Mouse (Mus musculus): Measurements from ENCODE around the gene Chn2. TPM values are rescaled to one million over a fixed set of nuclear protein-coding genes. Genes with fewer than 3 reads are reported as not detected.

Chn2 gene
- polyA plus RNA-seq, 1 experiment from 2014 or later = 20.2 TPM

DNA sequence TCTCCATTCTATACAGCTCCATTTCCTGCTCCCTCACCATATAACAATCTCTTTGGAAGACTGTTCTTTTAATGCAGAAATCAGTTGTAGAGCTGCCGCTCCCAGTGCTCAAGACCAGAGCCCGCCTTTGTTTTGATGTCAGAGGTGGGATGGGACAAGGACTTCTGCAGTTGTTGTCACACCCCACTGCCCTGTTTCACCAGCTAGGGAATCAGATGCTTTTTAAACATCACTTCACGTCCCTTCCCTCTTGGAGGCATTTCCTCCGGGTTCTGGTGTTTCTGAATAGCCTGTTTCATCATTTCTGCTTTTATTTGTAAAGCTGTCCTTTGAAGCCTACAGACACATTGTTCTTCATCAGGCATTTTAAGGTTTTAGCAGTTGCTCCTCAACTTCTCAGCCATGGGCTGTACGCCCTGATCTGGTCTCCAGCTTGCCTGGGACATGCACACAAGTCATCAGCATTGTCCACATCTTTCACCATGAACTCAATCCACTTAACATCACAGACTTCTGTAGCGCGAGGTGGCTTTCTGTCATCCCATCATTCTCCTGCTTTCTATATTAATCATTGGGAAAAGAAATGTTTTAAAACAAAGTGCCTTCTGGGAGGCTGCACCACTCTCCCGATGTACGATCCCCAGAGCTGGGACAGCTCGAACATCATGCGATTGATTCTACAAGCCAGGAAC, 160.8 kb downstream of the Chn2 start:
- ATAC-seq = no peak
- H3K4me2 ChIP-seq (ENCODE audit: low read depth, low read length) = no peak overlapping the region
- H3K9ac ChIP-seq (ENCODE audit: low read depth, low read length) = no peak overlapping the region
- peaks cover 6% of the 10 kb centered on the region; the same call in 1 of the 2 replicates for H3K4me1 ChIP-seq (ENCODE audit: control insufficient read depth, insufficient read depth, low read length)
- H3K27me3 ChIP-seq (replicated peaks; ENCODE audit: control insufficient read depth, insufficient read depth, low read length) = no peaks in the 10 kb centered on the region
- H3K27ac ChIP-seq (ENCODE audit: low read length) = no peak overlapping the region
- no peaks in the 10 kb centered on the region for H3K9me3 ChIP-seq (ENCODE audit: control insufficient read depth, low read length)
- no peaks in the 10 kb centered on the region for H3K36me3 ChIP-seq (ENCODE audit: control insufficient read depth, insufficient read depth, low read length)
- H3K4me3 ChIP-seq (ENCODE audit: low read length) = no peak overlapping the region
- 78% methylated on average over 11 of the region's 11 CpGs for WGBS

DNA sequence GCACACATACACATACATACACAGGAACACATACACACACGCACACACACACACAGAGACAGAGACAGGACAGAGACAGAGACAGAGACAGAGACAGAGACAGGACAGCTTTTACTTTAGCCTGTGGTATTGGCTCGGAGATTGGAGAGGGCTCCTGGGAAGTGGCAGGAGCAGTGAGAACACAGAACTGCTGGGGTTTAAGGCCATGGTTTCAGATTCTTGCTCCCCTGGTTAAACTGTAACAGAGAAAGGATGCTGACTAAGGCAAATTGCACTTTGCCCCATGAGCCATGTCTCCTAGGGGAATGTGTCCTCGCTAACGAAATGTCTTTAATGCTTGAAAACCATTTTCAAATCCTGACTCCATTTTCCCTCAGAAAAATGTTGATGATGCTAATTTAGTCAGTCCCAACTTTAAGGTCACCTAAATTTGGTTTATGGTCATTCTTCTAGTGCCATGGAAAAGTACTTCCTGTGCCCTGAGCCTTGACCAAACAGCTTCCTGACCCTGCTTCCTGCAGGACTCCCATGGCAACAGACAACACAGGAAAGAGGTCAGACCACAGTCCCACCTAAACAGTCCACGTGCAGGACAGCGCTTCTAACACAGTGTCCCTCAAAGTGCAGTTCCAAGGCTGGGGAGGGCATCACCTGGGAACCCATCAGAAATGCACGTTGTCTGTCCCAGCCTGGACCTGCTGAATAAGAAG, 163.1 kb downstream of the Chn2 start:
- H3K4me3 ChIP-seq (ENCODE audit: low read length) = no peak overlapping the region
- H3K36me3 ChIP-seq (ENCODE audit: control insufficient read depth, insufficient read depth, low read length) = no peaks in the 10 kb centered on the region
- ATAC-seq = peak; percentile 88
- H3K4me1 ChIP-seq (ENCODE audit: control insufficient read depth, insufficient read depth, low read length) = peaks cover 6% of the 10 kb centered on the region; the same call in 1 of the 2 replicates
- no peak overlapping the region for H3K9ac ChIP-seq (ENCODE audit: low read depth, low read length)
- no peaks in the 10 kb centered on the region for H3K27me3 ChIP-seq (replicated peaks; ENCODE audit: control insufficient read depth, insufficient read depth, low read length)
- H3K4me2 ChIP-seq (ENCODE audit: low read depth, low read length) = 0 out of 2 replicates have a peak overlapping the region, but pooled peaks have one; percentile 2
- H3K9me3 ChIP-seq (ENCODE audit: control insufficient read depth, low read length) = no peaks in the 10 kb centered on the region
- H3K27ac ChIP-seq (ENCODE audit: low read length) = peak overlapping the region; percentile 52
- WGBS = 57% methylated on average over 7 of the region's 7 CpGs

DNA sequence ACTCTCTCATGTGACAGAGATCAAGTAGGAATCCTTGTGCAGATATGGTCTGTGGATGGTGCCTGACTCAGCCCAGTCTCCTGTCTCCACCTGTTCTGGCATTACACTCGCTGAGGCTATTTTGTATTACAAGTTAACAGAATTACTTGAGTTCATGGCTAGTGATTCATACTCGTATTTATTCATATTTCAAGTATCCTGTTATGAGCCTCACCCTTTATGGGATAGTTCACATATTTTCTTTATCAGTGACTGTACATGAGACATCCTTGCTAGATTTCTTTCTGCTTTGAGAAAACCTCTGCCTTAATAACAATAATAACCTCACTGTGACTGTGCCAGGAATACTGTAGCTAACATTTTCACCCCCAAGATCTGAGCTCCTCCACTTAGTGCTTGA, 164.0 kb downstream of the Chn2 start:
- H3K36me3 ChIP-seq (ENCODE audit: control insufficient read depth, insufficient read depth, low read length) = no peaks in the 10 kb centered on the region
- no peak for ATAC-seq
- H3K9ac ChIP-seq (ENCODE audit: low read depth, low read length) = no peak overlapping the region
- peak overlapping the region; percentile 21; the same call in 1 of the 2 replicates for H3K27ac ChIP-seq (ENCODE audit: low read length)
- no peaks in the 10 kb centered on the region for H3K9me3 ChIP-seq (ENCODE audit: control insufficient read depth, low read length)
- H3K4me1 ChIP-seq (ENCODE audit: control insufficient read depth, insufficient read depth, low read length) = peaks cover 6% of the 10 kb centered on the region; the same call in 1 of the 2 replicates
- H3K4me2 ChIP-seq (ENCODE audit: low read depth, low read length) = no peak overlapping the region
- no peak overlapping the region for H3K4me3 ChIP-seq (ENCODE audit: low read length)
- no peaks in the 10 kb centered on the region for H3K27me3 ChIP-seq (replicated peaks; ENCODE audit: control insufficient read depth, insufficient read depth, low read length)
- 62% methylated on average over 2 of the region's 2 CpGs for WGBS

DNA sequence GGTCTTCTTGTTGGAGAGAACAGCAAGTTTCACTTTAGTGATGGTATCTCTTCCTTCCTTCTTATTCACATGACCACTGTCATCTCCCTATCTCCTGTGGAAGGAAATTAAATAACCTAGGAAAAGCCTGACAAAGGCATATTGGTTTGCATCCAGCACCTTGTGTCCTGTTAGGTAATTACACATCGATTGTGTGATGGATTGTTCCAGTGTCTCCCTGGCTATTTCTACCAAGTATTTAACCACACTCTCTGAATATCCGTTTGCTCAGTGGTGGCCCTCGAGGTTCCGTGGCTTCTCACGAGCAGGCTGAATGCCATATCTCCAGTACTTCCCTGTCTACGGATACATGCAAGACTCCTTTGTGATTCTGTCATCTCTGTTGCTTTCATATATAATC, 164.6 kb downstream of the Chn2 start:
- Histone ChIP-seq H3K27me3 (replicated peaks; ENCODE audit: control insufficient read depth, insufficient read depth, low read length) (no peaks in the 10 kb centered on the region), H3K36me3 (ENCODE audit: control insufficient read depth, insufficient read depth, low read length) (no peaks in the 10 kb centered on the region), H3K4me1 (ENCODE audit: control insufficient read depth, insufficient read depth, low read length) (peaks cover 6% of the 10 kb centered on the region; the same call in 1 of the 2 replicates), H3K4me3 (ENCODE audit: low read length) (no peak overlapping the region), H3K9ac (ENCODE audit: low read depth, low read length) (no peak overlapping the region), H3K9me3 (ENCODE audit: control insufficient read depth, low read length) (no peaks in the 10 kb centered on the region), H3K4me2 (ENCODE audit: low read depth, low read length) (no peak overlapping the region), H3K27ac (ENCODE audit: low read length) (no peak overlapping the region)
- ATAC-seq = no peak
- 88% methylated on average over 6 of the region's 6 CpGs for WGBS

GRCm38 (mm10) chr6:54204931-54205330, 165.6 kb downstream of the Chn2 start:
- 49% methylated on average over 2 of the region's 2 CpGs for WGBS
- no peaks in the 10 kb centered on the region for H3K27me3 ChIP-seq (replicated peaks; ENCODE audit: control insufficient read depth, insufficient read depth, low read length)
- peaks cover 6% of the 10 kb centered on the region; the same call in 1 of the 2 replicates for H3K4me1 ChIP-seq (ENCODE audit: control insufficient read depth, insufficient read depth, low read length)
- H3K9me3 ChIP-seq (ENCODE audit: control insufficient read depth, low read length) = no peaks in the 10 kb centered on the region
- H3K27ac ChIP-seq (ENCODE audit: low read length) = no peak overlapping the region
- ATAC-seq = peak; percentile 64
- H3K4me2 ChIP-seq (ENCODE audit: low read depth, low read length) = no peak overlapping the region
- no peak overlapping the region for H3K4me3 ChIP-seq (ENCODE audit: low read length)
- H3K9ac ChIP-seq (ENCODE audit: low read depth, low read length) = no peak overlapping the region
- no peaks in the 10 kb centered on the region for H3K36me3 ChIP-seq (ENCODE audit: control insufficient read depth, insufficient read depth, low read length)

GRCm38 (mm10) chr6:54205471-54205870, 166.1 kb downstream of the Chn2 start:
- Histone ChIP-seq H3K27ac (ENCODE audit: low read length) (no peak overlapping the region), H3K4me1 (ENCODE audit: control insufficient read depth, insufficient read depth, low read length) (peaks cover 6% of the 10 kb centered on the region; the same call in 1 of the 2 replicates), H3K4me2 (ENCODE audit: low read depth, low read length) (no peak overlapping the region), H3K9me3 (ENCODE audit: control insufficient read depth, low read length) (no peaks in the 10 kb centered on the region), H3K36me3 (ENCODE audit: control insufficient read depth, insufficient read depth, low read length) (no peaks in the 10 kb centered on the region), H3K27me3 (replicated peaks; ENCODE audit: control insufficient read depth, insufficient read depth, low read length) (no peaks in the 10 kb centered on the region), H3K9ac (ENCODE audit: low read depth, low read length) (no peak overlapping the region), H3K4me3 (ENCODE audit: low read length) (no peak overlapping the region)
- WGBS = 80% methylated on average over 5 of the region's 5 CpGs
- ATAC-seq = no peak

DNA sequence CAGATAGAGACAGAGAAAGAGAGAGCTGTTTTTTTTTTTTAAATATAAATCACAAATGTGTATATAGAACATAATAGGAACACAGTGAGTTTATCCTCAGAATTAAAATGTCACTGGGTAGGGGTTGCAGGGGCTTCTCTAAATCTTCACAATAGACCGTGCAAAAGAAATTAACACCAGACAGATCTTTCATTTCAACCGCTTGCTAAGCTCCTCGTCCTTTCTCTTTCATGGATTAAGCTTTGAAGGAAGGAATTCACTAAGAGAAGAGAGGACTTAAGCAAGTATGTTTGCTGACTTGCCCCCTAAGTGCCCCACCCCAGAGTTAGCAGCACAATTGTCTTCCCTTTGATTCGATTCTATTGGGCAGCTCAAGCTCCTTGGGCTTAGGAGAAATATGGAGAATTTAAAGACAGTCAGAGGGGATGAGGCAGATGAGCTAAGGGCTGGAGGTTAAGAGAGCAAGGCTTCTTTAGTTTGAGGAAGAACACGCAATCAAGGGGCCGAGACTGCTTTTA, 166.9 kb downstream of the Chn2 start:
- Histone ChIP-seq H3K36me3 (ENCODE audit: control insufficient read depth, insufficient read depth, low read length) (no peaks in the 10 kb centered on the region), H3K4me1 (ENCODE audit: control insufficient read depth, insufficient read depth, low read length) (peaks cover 6% of the 10 kb centered on the region; the same call in 1 of the 2 replicates), H3K9me3 (ENCODE audit: control insufficient read depth, low read length) (no peaks in the 10 kb centered on the region), H3K4me2 (ENCODE audit: low read depth, low read length) (no peak overlapping the region), H3K27ac (ENCODE audit: low read length) (no peak overlapping the region), H3K4me3 (ENCODE audit: low read length) (no peak overlapping the region), H3K27me3 (replicated peaks; ENCODE audit: control insufficient read depth, insufficient read depth, low read length) (no peaks in the 10 kb centered on the region), H3K9ac (ENCODE audit: low read depth, low read length) (no peak overlapping the region)
- 52% methylated on average over 6 of the region's 6 CpGs for WGBS
- no peak for ATAC-seq

- Histone ChIP-seq H3K9me3 (ENCODE audit: control insufficient read depth, low read length) (no peaks in the 10 kb centered on the region), H3K9ac (ENCODE audit: low read depth, low read length) (no peak overlapping the region), H3K27ac (ENCODE audit: low read length) (no peak overlapping the region), H3K36me3 (ENCODE audit: control insufficient read depth, insufficient read depth, low read length) (no peaks in the 10 kb centered on the region), H3K4me2 (ENCODE audit: low read depth, low read length) (no peak overlapping the region), H3K27me3 (replicated peaks; ENCODE audit: control insufficient read depth, insufficient read depth, low read length) (no peaks in the 10 kb centered on the region), H3K4me1 (ENCODE audit: control insufficient read depth, insufficient read depth, low read length) (no peaks in the 10 kb centered on the region), H3K4me3 (ENCODE audit: low read length) (no peak overlapping the region)
- no peak for ATAC-seq
- 83% methylated on average over 8 of the region's 8 CpGs for WGBS
Observed at GRCm38 (mm10) chr6:54208786-54209185, 169.4 kb downstream of the Chn2 start.

- H3K9me3 ChIP-seq (ENCODE audit: control insufficient read depth, low read length) = no peaks in the 10 kb centered on the region
- H3K9ac ChIP-seq (ENCODE audit: low read depth, low read length) = no peak overlapping the region
- no peak overlapping the region for H3K4me3 ChIP-seq (ENCODE audit: low read length)
- no peak overlapping the region for H3K4me2 ChIP-seq (ENCODE audit: low read depth, low read length)
- no peak for ATAC-seq
- no peaks in the 10 kb centered on the region for H3K4me1 ChIP-seq (ENCODE audit: control insufficient read depth, insufficient read depth, low read length)
- no peaks in the 10 kb centered on the region for H3K36me3 ChIP-seq (ENCODE audit: control insufficient read depth, insufficient read depth, low read length)
- H3K27ac ChIP-seq (ENCODE audit: low read length) = no peak overlapping the region
- H3K27me3 ChIP-seq (replicated peaks; ENCODE audit: control insufficient read depth, insufficient read depth, low read length) = no peaks in the 10 kb centered on the region
- 57% methylated on average over 4 of the region's 4 CpGs for WGBS
Observed at GRCm38 (mm10) chr6:54210971-54211370, 171.6 kb downstream of the Chn2 start.
